Mouse (Mus musculus) embryonic fibroblast, embryonic 13.5 days (primary cell): Measurements from ENCODE around the gene Lilra5.
"Not testable (repeated sequence)": the region's sequence is repeated elsewhere in the genome, so short reads cannot be mapped to it uniquely, and the experiment has no call there.

Experiments used
- CTCF ChIP-seq: IDR thresholded peaks from 2 replicates; pipeline ENCODE4 v1.5.1; 2011; ENCODE audit warnings: mild to moderate bottlenecking, control low read depth, low read length, moderate library complexity, borderline replicate concordance; ENCODE audit not compliant: insufficient read depth
- POLR2A ChIP-seq: IDR thresholded peaks from 2 replicates; pipeline ENCODE4 v1.6.1; 2011; ENCODE audit warnings: low read depth, mild to moderate bottlenecking, control low read depth, low read length, moderate library complexity

DNA sequence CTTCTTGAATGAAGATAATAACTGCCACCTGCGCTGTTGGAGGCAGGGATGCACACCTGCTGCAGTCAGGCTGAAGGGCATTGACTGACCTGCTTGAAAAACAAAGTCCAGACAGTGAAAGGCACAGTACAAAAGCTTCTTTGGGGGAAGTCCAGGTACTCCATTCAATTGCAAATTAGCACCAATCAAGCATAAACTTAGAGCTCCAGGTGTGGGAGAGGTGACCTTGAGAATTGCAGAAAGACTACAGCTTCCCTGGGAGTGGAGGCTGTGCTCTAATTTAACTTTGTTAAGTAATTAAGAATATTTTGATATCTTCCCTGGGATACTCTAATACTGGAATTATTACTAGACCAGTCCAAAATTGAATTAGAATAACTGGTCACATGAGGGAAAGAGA, 13.7 kb downstream of the Lilra5 start:
- not testable (repeated sequence) for TF ChIP-seq CTCF, POLR2A
